Mouse (Mus musculus): ENCODE measurements around the gene Sost. TPM values are rescaled to one million over a fixed set of nuclear protein-coding genes. Genes with fewer than 3 reads are reported as not detected.

Sost gene
- polyA plus RNA-seq, 1 experiment from 2014 or later = 0.83 TPM

Other genes starting within 250 kb of the Sost start
- gene Dhx8, start 234.1 kb downstream of the Sost start, polyA plus RNA-seq (2015; fragmentation: Nextera tagmentation; extraction: Ambion mirVana) = 32.3 and 36.1 TPM in 2 replicates
- gene Etv4, start 181.6 kb downstream of the Sost start, polyA plus RNA-seq (2015; fragmentation: Nextera tagmentation; extraction: Ambion mirVana) = 59.3 and 60.2 TPM in 2 replicates
- gene Meox1, start 72.6 kb downstream of the Sost start, polyA plus RNA-seq (2015; fragmentation: Nextera tagmentation; extraction: Ambion mirVana) = 13.6 and 15.4 TPM in 2 replicates
- gene Cfap97d1, start 17.3 kb upstream of the Sost start, polyA plus RNA-seq (2015; fragmentation: Nextera tagmentation; extraction: Ambion mirVana) = not detected in 2 replicates
- 32.8 and 33.8 TPM in 2 replicates for gene Dusp3, start 20.0 kb upstream of the Sost start, polyA plus RNA-seq (2015; fragmentation: Nextera tagmentation; extraction: Ambion mirVana)
- gene Mpp3, start 61.4 kb upstream of the Sost start, polyA plus RNA-seq (2015; fragmentation: Nextera tagmentation; extraction: Ambion mirVana) = 7.8 and 11.0 TPM in 2 replicates
- gene Cd300lg, start 74.5 kb upstream of the Sost start, polyA plus RNA-seq (2015; fragmentation: Nextera tagmentation; extraction: Ambion mirVana) = 0.82 and 1.1 TPM in 2 replicates
- gene Mpp2, start 121.5 kb upstream of the Sost start, polyA plus RNA-seq (2015; fragmentation: Nextera tagmentation; extraction: Ambion mirVana) = 14.0 and 14.2 TPM in 2 replicates
- not detected in 2 replicates for gene Ppy, start 134.3 kb upstream of the Sost start, polyA plus RNA-seq (2015; fragmentation: Nextera tagmentation; extraction: Ambion mirVana)
- 3.6 TPM in 1 of 2 replicates, not detected in the other for gene Pyy, start 140.8 kb upstream of the Sost start, polyA plus RNA-seq (2015; fragmentation: Nextera tagmentation; extraction: Ambion mirVana)
- 0.19 and 0.33 TPM in 2 replicates for gene Nags, start 178.5 kb upstream of the Sost start, polyA plus RNA-seq (2015; fragmentation: Nextera tagmentation; extraction: Ambion mirVana)
- gene Tmem101, start 189.4 kb upstream of the Sost start, polyA plus RNA-seq (2015; fragmentation: Nextera tagmentation; extraction: Ambion mirVana) = 35.3 and 36.5 TPM in 2 replicates
- gene Lsm12, start 218.3 kb upstream of the Sost start, polyA plus RNA-seq (2015; fragmentation: Nextera tagmentation; extraction: Ambion mirVana) = 122 and 135 TPM in 2 replicates
- 39.7 and 43.4 TPM in 2 replicates for gene G6pc3, start 222.6 kb upstream of the Sost start, polyA plus RNA-seq (2015; fragmentation: Nextera tagmentation; extraction: Ambion mirVana)

All from kidney, embryonic 15.5 days (tissue).